Mouse (Mus musculus): ENCODE measurements around the gene Ugt1a9. TPM values are rescaled to one million over a fixed set of nuclear protein-coding genes. Genes with fewer than 3 reads are reported as not detected.
"Not testable (repeated sequence)": the region's sequence is repeated elsewhere in the genome, so short reads cannot be mapped to it uniquely, and the experiment has no call there.

Gene Ugt1a9
- polyA plus RNA-seq, 1 experiment from 2014 or later, result not detected

DNA sequence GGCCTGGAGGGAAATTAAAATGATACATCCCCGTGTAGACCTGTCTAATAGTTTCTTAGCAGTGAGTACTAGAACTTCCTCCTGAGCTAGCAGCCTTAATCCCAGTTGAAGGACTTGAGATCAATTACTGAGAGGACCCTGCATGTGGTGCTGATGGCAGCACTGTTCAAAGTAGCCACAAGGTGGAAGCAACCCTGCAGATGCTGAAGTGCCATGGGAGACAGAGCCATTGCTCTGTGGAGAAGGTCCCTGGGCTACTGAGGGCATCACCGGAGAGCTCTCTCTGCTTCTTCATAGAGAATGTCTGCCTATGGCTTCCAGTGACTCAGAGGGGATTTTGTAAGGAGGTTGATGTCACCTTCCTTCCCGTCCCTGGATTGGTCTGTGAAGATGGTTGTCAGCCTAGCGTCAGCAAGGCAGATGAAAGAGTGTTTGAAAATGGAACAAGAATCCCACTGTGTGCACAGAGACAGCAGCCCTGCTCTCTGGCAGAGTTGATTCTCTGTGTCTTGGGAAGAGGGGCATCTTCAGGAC lies 55.3 kb downstream of the Ugt1a9 start:
- 71% methylated on average over 3 of the region's 4 CpGs for WGBS
- not testable (repeated sequence) for H3K4me2 ChIP-seq (ENCODE audit: low read depth, low read length); H3K4me1 ChIP-seq (replicated peaks; ENCODE audit: control insufficient read depth, insufficient read depth, low read length); H3K27ac ChIP-seq (ENCODE audit: low read length); ATAC-seq (ENCODE audit: low read depth); H3K4me3 ChIP-seq (ENCODE audit: low read length); H3K36me3 ChIP-seq (ENCODE audit: control insufficient read depth, insufficient read depth, low read length); H3K9ac ChIP-seq (ENCODE audit: low read length); H3K27me3 ChIP-seq (ENCODE audit: control insufficient read depth, insufficient read depth, low read depth, low read length); H3K9me3 ChIP-seq (ENCODE audit: control insufficient read depth, low read length)

DNA sequence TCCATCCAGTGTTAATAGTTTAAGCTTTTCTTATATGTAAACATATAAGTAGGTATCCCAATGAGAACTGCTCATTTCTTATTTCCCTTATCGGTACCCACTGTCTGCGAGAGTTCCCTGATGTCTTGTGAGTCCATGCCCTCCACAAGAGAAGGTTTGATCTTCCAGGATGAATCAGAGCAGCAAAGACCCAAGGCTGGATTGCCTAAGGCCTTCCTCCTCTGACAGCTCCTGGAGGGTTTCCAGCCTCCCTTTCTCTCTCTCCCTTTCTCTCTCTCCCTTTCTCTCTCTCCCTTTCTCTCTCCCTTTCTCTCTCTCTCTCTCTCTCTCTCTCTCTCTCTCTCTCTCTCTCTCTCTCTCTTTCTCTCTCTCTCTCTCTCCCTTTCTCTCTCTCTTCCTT lies 58.5 kb downstream of the Ugt1a9 start:
- H3K27me3 ChIP-seq (ENCODE audit: control insufficient read depth, insufficient read depth, low read depth, low read length); ATAC-seq (ENCODE audit: low read depth); H3K27ac ChIP-seq (ENCODE audit: low read length); H3K4me1 ChIP-seq (replicated peaks; ENCODE audit: control insufficient read depth, insufficient read depth, low read length); H3K4me3 ChIP-seq (ENCODE audit: low read length); H3K9me3 ChIP-seq (ENCODE audit: control insufficient read depth, low read length); H3K9ac ChIP-seq (ENCODE audit: low read length); H3K4me2 ChIP-seq (ENCODE audit: low read depth, low read length); H3K36me3 ChIP-seq (ENCODE audit: control insufficient read depth, insufficient read depth, low read length): not testable (repeated sequence)
- WGBS, result 70% methylated on average over 2 of the region's 2 CpGs

DNA sequence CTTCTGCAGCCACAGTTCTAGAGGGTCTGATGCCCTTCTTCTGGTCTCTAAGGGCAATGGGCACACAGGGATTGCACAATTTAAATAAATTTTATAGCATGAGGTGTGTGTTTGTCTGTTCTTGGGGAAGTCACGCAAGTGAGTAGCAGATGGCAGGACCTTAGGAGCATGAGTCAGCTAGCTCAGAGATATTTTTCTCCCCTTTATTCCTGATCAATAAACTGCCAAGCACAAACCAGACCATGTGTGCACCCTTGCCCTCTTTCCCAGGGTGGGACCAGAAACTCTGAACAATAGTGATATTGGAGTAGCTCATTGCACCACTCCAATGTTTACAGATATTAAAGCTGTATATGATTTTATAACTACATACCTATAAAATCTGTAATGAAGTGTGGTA lies 59.6 kb downstream of the Ugt1a9 start:
- not testable (repeated sequence) for H3K4me2 ChIP-seq (ENCODE audit: low read depth, low read length); H3K4me1 ChIP-seq (replicated peaks; ENCODE audit: control insufficient read depth, insufficient read depth, low read length); H3K27ac ChIP-seq (ENCODE audit: low read length); H3K9me3 ChIP-seq (ENCODE audit: control insufficient read depth, low read length); ATAC-seq (ENCODE audit: low read depth); H3K4me3 ChIP-seq (ENCODE audit: low read length); H3K27me3 ChIP-seq (ENCODE audit: control insufficient read depth, insufficient read depth, low read depth, low read length); H3K9ac ChIP-seq (ENCODE audit: low read length); H3K36me3 ChIP-seq (ENCODE audit: control insufficient read depth, insufficient read depth, low read length)
- 76% methylated on average over 1 of the region's 1 CpGs for WGBS

DNA sequence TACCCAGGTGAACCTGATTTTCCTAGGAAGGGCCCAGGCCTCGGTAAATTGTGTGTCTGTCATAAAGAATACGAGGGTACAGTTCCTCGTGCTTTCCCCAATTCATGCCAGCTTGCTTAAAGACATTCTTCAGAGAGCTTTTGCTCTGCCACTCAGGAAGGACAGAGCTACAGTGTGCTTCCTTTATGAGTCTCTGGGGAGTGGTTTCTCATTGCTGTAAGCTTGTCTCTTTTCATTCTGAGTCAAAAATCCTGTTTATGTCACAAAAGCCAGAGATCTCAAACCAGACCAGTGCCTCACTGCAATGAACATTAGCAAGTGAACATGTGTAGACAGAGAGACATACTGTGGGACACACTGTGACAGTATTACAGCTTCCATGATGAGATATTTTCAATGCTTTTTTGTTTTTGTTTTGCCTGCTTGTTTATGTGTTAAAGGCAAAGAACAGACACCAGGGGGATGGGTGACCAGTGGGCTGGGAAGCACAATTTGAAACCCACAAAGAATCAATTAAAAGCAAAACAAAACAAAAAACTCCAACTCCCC lies 63.4 kb downstream of the Ugt1a9 start:
- H3K4me2 ChIP-seq (ENCODE audit: low read depth, low read length), result no peak overlapping the region
- H3K27ac ChIP-seq (ENCODE audit: low read length), result peak overlapping the region; percentile 75
- no peaks in the 10 kb centered on the region for H3K9me3 ChIP-seq (ENCODE audit: control insufficient read depth, low read length)
- H3K27me3 ChIP-seq (ENCODE audit: control insufficient read depth, insufficient read depth, low read depth, low read length), result no peaks in the 10 kb centered on the region
- WGBS, result 61% methylated on average over 3 of the region's 3 CpGs
- peaks cover 4% of the 10 kb centered on the region; the same call in 1 of the 2 replicates for H3K4me1 ChIP-seq (replicated peaks; ENCODE audit: control insufficient read depth, insufficient read depth, low read length)
- no peak overlapping the region for H3K4me3 ChIP-seq (ENCODE audit: low read length)
- no peak overlapping the region for H3K9ac ChIP-seq (ENCODE audit: low read length)
- no peak for ATAC-seq (ENCODE audit: low read depth)
- H3K36me3 ChIP-seq (ENCODE audit: control insufficient read depth, insufficient read depth, low read length), result no peaks in the 10 kb centered on the region

DNA sequence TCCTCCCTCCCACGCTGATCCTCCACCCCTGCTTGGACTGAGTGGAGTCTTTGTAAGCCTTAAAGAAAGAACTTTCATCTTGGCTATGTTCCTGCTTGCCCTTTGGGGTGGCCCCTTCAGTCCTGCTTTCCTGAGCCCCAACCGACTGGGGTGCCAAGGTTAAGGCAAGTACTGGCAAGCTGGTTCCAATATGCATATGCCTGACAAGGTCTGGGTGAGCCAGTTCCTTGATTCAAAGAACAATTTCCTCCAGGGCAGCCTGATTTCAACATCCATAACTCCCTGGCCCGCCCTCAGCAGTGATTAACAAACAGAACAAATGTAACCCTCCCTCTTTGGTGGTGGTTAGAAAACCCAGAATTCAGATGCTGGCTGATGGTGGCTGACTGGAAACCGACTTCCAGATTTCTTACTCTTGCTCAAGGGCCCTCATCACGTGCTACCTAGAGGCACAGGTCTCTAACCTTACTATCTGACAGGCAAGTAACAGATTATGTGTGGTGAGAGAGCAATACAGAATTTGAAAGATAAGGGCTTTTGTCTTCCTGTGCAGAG lies 63.9 kb downstream of the Ugt1a9 start, which contains the start of gene Ugt1a6a:
Gene Ugt1a6a, plus strand, starts transcription at position 353 of the 555 bp plus-strand sequence.
- not testable (repeated sequence) for H3K4me2 ChIP-seq (ENCODE audit: low read depth, low read length); H3K36me3 ChIP-seq (ENCODE audit: control insufficient read depth, insufficient read depth, low read length); H3K4me1 ChIP-seq (replicated peaks; ENCODE audit: control insufficient read depth, insufficient read depth, low read length); H3K9me3 ChIP-seq (ENCODE audit: control insufficient read depth, low read length); H3K9ac ChIP-seq (ENCODE audit: low read length); H3K4me3 ChIP-seq (ENCODE audit: low read length); H3K27me3 ChIP-seq (ENCODE audit: control insufficient read depth, insufficient read depth, low read depth, low read length)
- peak; percentile 70 for ATAC-seq (ENCODE audit: low read depth)
- WGBS, result 24% methylated on average over 4 of the region's 5 CpGs
- H3K27ac ChIP-seq (ENCODE audit: low read length), result peak within 1 kb of the TSS; percentile 75

DNA sequence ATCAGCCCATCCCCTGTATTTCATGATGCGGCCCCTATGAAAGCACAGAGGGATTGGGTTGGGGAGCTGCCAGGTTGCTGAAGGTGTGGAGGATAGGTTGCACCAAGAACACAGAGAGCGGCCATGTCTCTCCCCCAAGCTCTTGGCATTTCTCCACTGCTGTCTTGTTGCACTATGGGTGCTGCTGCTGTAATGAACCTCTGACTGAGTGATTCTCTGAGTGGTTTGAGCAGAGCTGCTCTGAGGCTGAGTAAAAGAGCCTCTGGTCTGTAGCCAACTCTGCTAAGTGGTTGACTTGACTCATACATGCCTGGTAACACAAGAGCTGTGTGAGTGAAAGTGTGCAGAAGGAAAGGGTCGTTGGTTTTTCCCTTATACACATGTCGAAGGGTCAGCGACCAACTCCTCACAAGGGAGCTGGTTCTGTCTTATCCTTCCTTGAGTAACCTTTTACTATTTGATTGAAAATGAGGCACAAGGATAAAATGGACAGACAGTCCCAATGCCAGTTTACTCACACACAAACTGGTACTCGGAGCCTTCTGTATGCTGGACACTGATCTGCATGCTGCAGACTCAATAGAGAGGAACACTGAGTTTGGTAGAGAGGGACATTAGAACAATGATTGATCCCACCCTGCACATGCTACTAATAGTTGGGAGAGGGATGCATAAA lies 64.8 kb downstream of the Ugt1a9 start:
- H3K9ac ChIP-seq (ENCODE audit: low read length); H3K4me2 ChIP-seq (ENCODE audit: low read depth, low read length); H3K27me3 ChIP-seq (ENCODE audit: control insufficient read depth, insufficient read depth, low read depth, low read length); H3K36me3 ChIP-seq (ENCODE audit: control insufficient read depth, insufficient read depth, low read length); H3K4me3 ChIP-seq (ENCODE audit: low read length); H3K4me1 ChIP-seq (replicated peaks; ENCODE audit: control insufficient read depth, insufficient read depth, low read length); H3K27ac ChIP-seq (ENCODE audit: low read length); H3K9me3 ChIP-seq (ENCODE audit: control insufficient read depth, low read length): not testable (repeated sequence)
- ATAC-seq (ENCODE audit: low read depth), result peak; percentile 72; the same call in 1 of the 2 replicates
- 70% methylated on average over 5 of the region's 6 CpGs for WGBS

DNA sequence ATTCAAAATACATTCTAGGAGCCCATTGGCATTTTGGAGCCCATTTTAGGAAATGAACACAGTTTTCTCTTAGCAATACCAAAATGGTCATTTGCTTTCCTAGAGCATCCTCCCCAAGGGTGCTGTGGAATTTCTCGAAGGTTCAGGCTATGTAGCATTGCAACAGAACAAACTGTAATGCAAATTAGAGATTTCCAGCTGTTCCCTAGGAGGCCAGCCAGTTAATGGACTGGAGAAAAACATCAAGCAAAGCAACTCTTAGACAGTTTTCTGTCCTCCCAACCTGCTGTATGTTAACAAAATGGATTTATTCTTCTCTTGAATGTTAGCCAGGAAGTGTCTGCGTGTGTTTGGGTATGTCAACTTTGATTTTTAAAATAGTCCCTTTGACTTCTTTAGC lies 66.0 kb downstream of the Ugt1a9 start:
- H3K4me2 ChIP-seq (ENCODE audit: low read depth, low read length), result no peak overlapping the region
- H3K36me3 ChIP-seq (ENCODE audit: control insufficient read depth, insufficient read depth, low read length), result no peaks in the 10 kb centered on the region
- peaks cover 4% of the 10 kb centered on the region; the same call in 1 of the 2 replicates for H3K4me1 ChIP-seq (replicated peaks; ENCODE audit: control insufficient read depth, insufficient read depth, low read length)
- no peak overlapping the region for H3K4me3 ChIP-seq (ENCODE audit: low read length)
- ATAC-seq (ENCODE audit: low read depth), result no peak
- no peaks in the 10 kb centered on the region for H3K9me3 ChIP-seq (ENCODE audit: control insufficient read depth, low read length)
- no peaks in the 10 kb centered on the region for H3K27me3 ChIP-seq (ENCODE audit: control insufficient read depth, insufficient read depth, low read depth, low read length)
- H3K27ac ChIP-seq (ENCODE audit: low read length), result no peak overlapping the region
- 65% methylated on average over 2 of the region's 2 CpGs for WGBS
- H3K9ac ChIP-seq (ENCODE audit: low read length), result no peak overlapping the region

DNA sequence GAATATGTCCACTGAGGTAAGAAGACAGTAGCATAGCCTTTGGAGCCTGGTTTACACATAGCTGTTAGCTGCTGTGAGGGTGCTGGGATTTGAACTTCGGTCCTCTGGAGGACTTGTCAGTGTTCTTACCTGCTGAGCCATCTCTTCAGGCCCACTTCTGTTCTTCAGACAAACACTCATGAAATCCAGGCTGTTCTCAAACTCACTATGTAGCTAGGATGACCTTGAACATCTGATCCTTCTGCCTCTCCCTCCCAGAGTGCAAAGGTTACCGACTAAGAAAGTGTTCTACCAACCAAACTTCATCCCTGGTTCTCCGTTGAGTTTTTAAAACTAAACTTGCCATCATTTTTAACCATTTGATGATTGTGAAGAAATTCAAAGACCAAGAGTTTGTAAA lies 66.7 kb downstream of the Ugt1a9 start:
- H3K27ac ChIP-seq (ENCODE audit: low read length), result no peak overlapping the region
- no peaks in the 10 kb centered on the region for H3K9me3 ChIP-seq (ENCODE audit: control insufficient read depth, low read length)
- H3K4me3 ChIP-seq (ENCODE audit: low read length), result no peak overlapping the region
- H3K27me3 ChIP-seq (ENCODE audit: control insufficient read depth, insufficient read depth, low read depth, low read length), result no peaks in the 10 kb centered on the region
- no peak overlapping the region for H3K9ac ChIP-seq (ENCODE audit: low read length)
- no peak overlapping the region for H3K4me2 ChIP-seq (ENCODE audit: low read depth, low read length)
- WGBS, result 74% methylated on average over 3 of the region's 3 CpGs
- ATAC-seq (ENCODE audit: low read depth), result no peak
- peaks cover 4% of the 10 kb centered on the region; the same call in 1 of the 2 replicates for H3K4me1 ChIP-seq (replicated peaks; ENCODE audit: control insufficient read depth, insufficient read depth, low read length)
- H3K36me3 ChIP-seq (ENCODE audit: control insufficient read depth, insufficient read depth, low read length), result no peaks in the 10 kb centered on the region

DNA sequence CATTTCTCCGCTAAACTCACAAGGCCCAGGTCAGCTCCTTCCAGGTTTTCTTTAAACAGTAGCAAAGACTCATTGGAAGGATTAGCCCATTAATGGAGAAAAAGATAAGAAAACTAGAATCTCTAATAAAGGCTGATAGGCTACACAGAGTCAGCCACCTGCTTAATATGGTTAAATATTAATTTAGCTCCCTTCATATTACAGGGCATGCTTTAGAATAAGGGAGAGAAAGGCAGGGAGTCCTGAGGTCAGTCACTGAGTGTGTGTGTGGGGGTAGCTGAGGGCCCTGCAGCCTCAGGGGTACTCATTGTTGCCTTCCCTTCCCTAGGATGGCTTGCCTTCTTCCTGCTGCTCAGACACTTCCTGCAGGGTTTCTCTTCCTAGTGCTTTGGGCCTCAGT lies 67.5 kb downstream of the Ugt1a9 start:
- no peaks in the 10 kb centered on the region for H3K36me3 ChIP-seq (ENCODE audit: control insufficient read depth, insufficient read depth, low read length)
- no peaks in the 10 kb centered on the region for H3K9me3 ChIP-seq (ENCODE audit: control insufficient read depth, low read length)
- no peak overlapping the region for H3K4me2 ChIP-seq (ENCODE audit: low read depth, low read length)
- no peak overlapping the region for H3K27ac ChIP-seq (ENCODE audit: low read length)
- ATAC-seq (ENCODE audit: low read depth), result no peak
- 70% methylated on average over 1 of the region's 1 CpGs for WGBS
- H3K9ac ChIP-seq (ENCODE audit: low read length), result no peak overlapping the region
- no peaks in the 10 kb centered on the region for H3K27me3 ChIP-seq (ENCODE audit: control insufficient read depth, insufficient read depth, low read depth, low read length)
- H3K4me3 ChIP-seq (ENCODE audit: low read length), result no peak overlapping the region
- H3K4me1 ChIP-seq (replicated peaks; ENCODE audit: control insufficient read depth, insufficient read depth, low read length), result peaks cover 4% of the 10 kb centered on the region; the same call in 1 of the 2 replicates
